Mouse (Mus musculus): Measurements from ENCODE around the gene Setd1a.

GRCm38 (mm10) chr7:127750131-127751127 is 26.0 kb upstream of the Setd1a start:
- TF ChIP-seq POLR2A (IDR thresholded peaks at IDR 0.05; ENCODE audit: control insufficient read depth, extremely low read depth, insufficient read depth, low read length, poor library complexity) (no peak), CTCF (IDR thresholded peaks at IDR 0.05; ENCODE audit: borderline replicate concordance, control insufficient read depth, extremely low read depth, insufficient read depth, low read length, poor library complexity) (no peak)

Data from thymus, adult 2 months (tissue).